Mouse (Mus musculus): Measurements from ENCODE around the gene Dgkb. TPM values are rescaled to one million over a fixed set of nuclear protein-coding genes. Genes with fewer than 3 reads are reported as not detected.

The Dgkb gene
- polyA plus RNA-seq, 1 experiment, result 0.18 TPM

DNA sequence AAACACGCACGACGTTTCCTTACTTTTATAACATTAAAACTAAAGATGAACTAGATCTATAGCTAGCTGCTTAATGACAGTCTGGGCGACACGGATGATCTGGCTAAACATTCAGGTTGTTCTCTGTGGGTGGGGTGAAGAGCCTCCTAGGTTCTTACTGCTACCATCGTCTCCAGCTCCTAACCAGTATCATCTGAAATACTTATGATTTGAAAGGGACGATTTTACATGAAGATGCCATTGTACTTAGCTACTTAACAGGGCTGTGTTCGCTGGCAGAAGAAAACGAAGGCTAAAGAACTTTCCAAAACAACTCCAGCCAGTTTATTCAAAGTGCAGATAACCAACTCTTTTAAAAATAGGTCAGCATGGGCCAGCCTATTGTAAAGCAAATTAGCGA, 63.9 kb downstream of the Dgkb start:
- TF ChIP-seq POLR2A (IDR thresholded peaks at IDR 0.05; ENCODE audit: low read depth, low read length) (no peak), CTCF (IDR thresholded peaks at IDR 0.05; ENCODE audit: borderline replicate concordance, insufficient read depth, low read length) (no peak)
- Histone ChIP-seq H3K4me3 (ENCODE audit: insufficient read depth, low read length) (no peak overlapping the region), H3K27ac (ENCODE audit: insufficient read depth, low read length) (no peak overlapping the region), H3K4me1 (ENCODE audit: control insufficient read depth, insufficient read depth, low read length) (no peaks in the 10 kb centered on the region; the same call in 1 of the 2 replicates)

DNA sequence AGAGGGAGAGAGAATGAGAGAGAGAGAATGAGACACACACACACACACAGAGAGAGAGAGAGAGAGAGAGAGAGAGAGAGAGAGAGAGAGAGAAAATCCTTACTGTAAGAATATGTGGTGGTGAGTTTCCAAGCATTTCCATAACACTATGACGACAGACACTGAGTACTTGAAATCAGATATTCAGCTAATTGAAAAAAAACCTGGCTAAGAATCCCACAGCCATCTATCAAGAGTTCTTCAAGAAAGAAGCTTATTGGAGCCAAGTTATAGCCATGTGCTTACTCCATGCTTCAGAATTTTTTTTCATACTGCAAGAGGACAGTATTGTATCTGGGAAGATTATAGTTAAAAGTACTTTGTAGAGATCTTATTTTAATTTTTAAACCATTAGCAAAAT, 65.3 kb downstream of the Dgkb start:
- Histone ChIP-seq H3K4me1 (ENCODE audit: control insufficient read depth, insufficient read depth, low read length) (no peaks in the 10 kb centered on the region; the same call in 1 of the 2 replicates), H3K4me3 (ENCODE audit: insufficient read depth, low read length) (no peak overlapping the region), H3K27ac (ENCODE audit: insufficient read depth, low read length) (no peak overlapping the region)
- TF ChIP-seq CTCF (IDR thresholded peaks at IDR 0.05; ENCODE audit: borderline replicate concordance, insufficient read depth, low read length), result no peak
- no peak for TF ChIP-seq POLR2A (IDR thresholded peaks at IDR 0.05; ENCODE audit: low read depth, low read length)

DNA sequence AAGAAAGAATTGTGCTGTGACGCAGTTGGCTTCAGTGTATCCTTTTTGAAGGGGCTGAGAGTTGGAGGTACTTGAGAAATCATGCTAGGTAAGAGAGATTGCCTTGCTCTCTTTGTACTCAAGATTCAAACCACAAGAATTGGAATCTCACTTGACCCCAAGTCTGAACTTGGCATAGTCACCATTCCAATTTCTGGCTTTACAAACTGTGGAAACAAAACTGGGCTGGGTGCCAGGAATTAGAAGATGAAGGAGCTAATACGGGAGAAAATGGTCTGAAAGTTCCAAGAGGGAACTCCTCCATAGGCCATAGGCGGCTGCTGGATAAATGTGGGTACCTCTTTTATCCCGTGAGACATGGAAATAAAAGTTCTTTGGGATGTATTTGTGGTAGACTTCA, 66.3 kb downstream of the Dgkb start:
- no peak for TF ChIP-seq POLR2A (IDR thresholded peaks at IDR 0.05; ENCODE audit: low read depth, low read length)
- no peak for TF ChIP-seq CTCF (IDR thresholded peaks at IDR 0.05; ENCODE audit: borderline replicate concordance, insufficient read depth, low read length)
- Histone ChIP-seq H3K4me3 (ENCODE audit: insufficient read depth, low read length) (no peak overlapping the region), H3K27ac (ENCODE audit: insufficient read depth, low read length) (no peak overlapping the region), H3K4me1 (ENCODE audit: control insufficient read depth, insufficient read depth, low read length) (no peaks in the 10 kb centered on the region; the same call in 1 of the 2 replicates)

DNA sequence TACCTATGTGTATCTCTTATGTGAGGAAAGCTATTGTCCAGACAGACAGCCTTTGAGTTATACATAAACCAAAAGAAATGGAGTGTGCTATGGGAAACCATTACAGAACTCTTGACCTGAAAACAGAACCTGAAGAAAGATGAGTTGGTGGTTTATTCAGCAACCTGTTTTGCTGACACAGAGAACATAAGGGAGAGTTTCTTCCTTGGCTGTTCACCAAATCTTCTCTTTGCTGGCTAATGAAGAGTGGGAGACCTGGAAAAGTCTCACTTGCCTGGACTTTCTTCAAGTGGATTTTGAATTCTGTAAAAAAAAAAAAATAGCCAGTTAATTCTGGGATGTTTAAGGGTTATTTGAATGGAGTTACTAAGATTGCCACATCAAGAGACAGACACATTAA, 71.1 kb downstream of the Dgkb start:
- no peak overlapping the region for H3K4me3 ChIP-seq (ENCODE audit: insufficient read depth, low read length)
- TF ChIP-seq POLR2A (IDR thresholded peaks at IDR 0.05; ENCODE audit: low read depth, low read length), result no peak
- no peak for TF ChIP-seq CTCF (IDR thresholded peaks at IDR 0.05; ENCODE audit: borderline replicate concordance, insufficient read depth, low read length)
- H3K4me1 ChIP-seq (ENCODE audit: control insufficient read depth, insufficient read depth, low read length), result no peaks in the 10 kb centered on the region
- H3K27ac ChIP-seq (ENCODE audit: insufficient read depth, low read length), result no peak overlapping the region

DNA sequence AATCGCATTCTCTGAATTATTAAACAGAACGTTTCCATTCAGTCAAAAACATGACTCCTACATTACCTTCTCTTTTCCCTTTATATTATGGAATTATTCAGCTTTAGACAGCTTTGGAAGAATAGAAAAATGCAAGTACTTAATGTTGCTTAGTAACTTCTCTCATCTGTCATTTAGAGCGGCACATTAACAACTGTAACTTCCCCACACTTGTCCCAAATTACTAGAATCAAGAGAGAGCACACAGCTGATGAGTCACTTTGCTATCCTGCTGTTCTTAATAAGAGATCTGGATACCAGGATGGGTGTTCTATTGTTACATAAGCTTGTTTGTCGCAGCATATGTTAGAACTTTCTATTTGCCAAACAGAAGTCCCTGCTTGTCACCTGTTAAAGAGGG, 71.9 kb downstream of the Dgkb start:
- H3K4me3 ChIP-seq (ENCODE audit: insufficient read depth, low read length), result no peak overlapping the region
- H3K4me1 ChIP-seq (ENCODE audit: control insufficient read depth, insufficient read depth, low read length), result no peaks in the 10 kb centered on the region
- TF ChIP-seq CTCF (IDR thresholded peaks at IDR 0.05; ENCODE audit: borderline replicate concordance, insufficient read depth, low read length) (no peak), POLR2A (IDR thresholded peaks at IDR 0.05; ENCODE audit: low read depth, low read length) (no peak)
- no peak overlapping the region for H3K27ac ChIP-seq (ENCODE audit: insufficient read depth, low read length)

DNA sequence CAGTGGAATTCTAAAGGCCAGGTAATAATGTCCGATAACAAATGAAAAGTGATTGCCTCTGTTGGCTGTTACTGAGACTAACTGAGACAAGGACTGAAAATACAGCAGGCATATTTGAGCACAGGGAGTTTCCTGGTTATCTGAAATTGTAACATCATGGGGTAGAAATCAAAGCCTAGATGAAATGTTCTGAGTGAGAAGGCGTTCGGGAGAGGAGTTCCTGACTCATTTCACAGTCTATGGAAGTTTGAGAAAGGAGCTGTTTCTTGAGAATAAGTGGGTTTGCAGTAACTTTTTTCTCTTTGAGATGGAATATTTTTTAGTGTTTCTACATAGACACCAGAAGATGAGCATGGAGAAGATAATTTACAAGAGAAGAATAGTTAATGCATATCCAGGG, 73.8 kb downstream of the Dgkb start:
- H3K27ac ChIP-seq (ENCODE audit: insufficient read depth, low read length), result no peak overlapping the region
- H3K4me1 ChIP-seq (ENCODE audit: control insufficient read depth, insufficient read depth, low read length), result no peaks in the 10 kb centered on the region
- H3K4me3 ChIP-seq (ENCODE audit: insufficient read depth, low read length), result no peak overlapping the region
- TF ChIP-seq CTCF (IDR thresholded peaks at IDR 0.05; ENCODE audit: borderline replicate concordance, insufficient read depth, low read length), result no peak
- TF ChIP-seq POLR2A (IDR thresholded peaks at IDR 0.05; ENCODE audit: low read depth, low read length), result no peak

DNA sequence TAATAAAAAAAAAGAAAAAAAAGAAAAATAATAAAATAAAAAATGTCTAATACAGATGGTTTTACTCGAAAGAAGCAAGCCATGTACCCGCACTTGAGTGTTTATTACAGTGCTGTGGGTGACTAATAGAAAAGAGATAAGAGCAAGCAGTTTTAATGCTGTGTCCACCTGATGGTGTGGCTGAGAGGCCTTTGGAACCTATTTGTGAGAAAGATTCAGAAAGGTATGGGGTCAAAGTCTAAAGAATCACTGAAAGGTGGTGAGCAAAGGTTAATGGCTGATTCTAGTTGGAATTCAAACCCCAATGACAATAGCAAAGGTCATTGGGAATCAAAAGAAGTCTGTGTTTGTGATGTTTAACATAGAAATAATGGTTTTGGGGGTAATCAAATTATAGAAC, 124.6 kb downstream of the Dgkb start:
- H3K4me1 ChIP-seq (ENCODE audit: control insufficient read depth, insufficient read depth, low read length), result no peaks in the 10 kb centered on the region
- no peak overlapping the region for H3K27ac ChIP-seq (ENCODE audit: insufficient read depth, low read length)
- no peak overlapping the region for H3K4me3 ChIP-seq (ENCODE audit: insufficient read depth, low read length)
- TF ChIP-seq POLR2A (IDR thresholded peaks at IDR 0.05; ENCODE audit: low read depth, low read length) (no peak), CTCF (IDR thresholded peaks at IDR 0.05; ENCODE audit: borderline replicate concordance, insufficient read depth, low read length) (no peak)

DNA sequence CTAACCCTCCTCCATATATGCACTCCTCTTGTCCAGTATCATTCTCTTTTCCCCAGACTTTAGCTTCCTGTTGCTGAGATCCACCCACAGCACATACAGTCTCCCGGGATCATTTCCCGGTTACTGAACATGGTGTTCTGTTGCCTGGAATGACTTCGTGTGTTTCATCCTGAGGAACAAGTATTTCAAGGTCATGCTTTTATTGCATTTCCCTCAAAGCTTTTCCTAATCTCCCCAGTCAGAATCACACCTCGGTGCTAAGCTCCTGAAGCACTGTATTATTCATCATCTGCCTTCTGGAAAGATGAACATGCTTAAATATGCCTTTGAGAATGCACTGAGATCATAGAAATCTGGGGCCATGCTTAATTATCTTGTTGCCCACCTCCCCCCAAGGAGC, 138.7 kb downstream of the Dgkb start:
- no peaks in the 10 kb centered on the region for H3K4me1 ChIP-seq (ENCODE audit: control insufficient read depth, insufficient read depth, low read length)
- H3K27ac ChIP-seq (ENCODE audit: insufficient read depth, low read length), result no peak overlapping the region
- TF ChIP-seq CTCF (IDR thresholded peaks at IDR 0.05; ENCODE audit: borderline replicate concordance, insufficient read depth, low read length) (no peak), POLR2A (IDR thresholded peaks at IDR 0.05; ENCODE audit: low read depth, low read length) (no peak)
- H3K4me3 ChIP-seq (ENCODE audit: insufficient read depth, low read length), result no peak overlapping the region

DNA sequence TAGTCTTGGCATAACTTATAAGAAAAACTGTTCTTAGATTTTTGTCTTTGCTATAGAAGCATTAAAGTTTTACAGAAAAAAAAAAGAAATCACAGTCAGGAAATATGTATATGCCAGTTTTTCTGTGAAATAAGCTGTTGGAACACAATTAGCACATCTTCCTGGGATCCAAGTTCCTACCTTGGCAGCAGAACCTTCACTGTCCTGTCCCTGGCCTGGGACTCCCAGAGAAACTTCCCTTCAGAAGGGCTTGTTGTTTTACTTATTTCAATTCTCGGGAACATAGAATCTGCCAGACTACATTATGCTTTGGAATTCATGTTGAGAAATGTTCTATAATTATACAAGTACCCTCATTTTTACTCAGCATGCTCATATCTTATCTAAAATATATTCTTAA, 154.0 kb downstream of the Dgkb start:
- no peak overlapping the region for H3K27ac ChIP-seq (ENCODE audit: insufficient read depth, low read length)
- no peak overlapping the region for H3K4me3 ChIP-seq (ENCODE audit: insufficient read depth, low read length)
- no peak for TF ChIP-seq POLR2A (IDR thresholded peaks at IDR 0.05; ENCODE audit: low read depth, low read length)
- no peak for TF ChIP-seq CTCF (IDR thresholded peaks at IDR 0.05; ENCODE audit: borderline replicate concordance, insufficient read depth, low read length)
- H3K4me1 ChIP-seq (ENCODE audit: control insufficient read depth, insufficient read depth, low read length), result no peaks in the 10 kb centered on the region

DNA sequence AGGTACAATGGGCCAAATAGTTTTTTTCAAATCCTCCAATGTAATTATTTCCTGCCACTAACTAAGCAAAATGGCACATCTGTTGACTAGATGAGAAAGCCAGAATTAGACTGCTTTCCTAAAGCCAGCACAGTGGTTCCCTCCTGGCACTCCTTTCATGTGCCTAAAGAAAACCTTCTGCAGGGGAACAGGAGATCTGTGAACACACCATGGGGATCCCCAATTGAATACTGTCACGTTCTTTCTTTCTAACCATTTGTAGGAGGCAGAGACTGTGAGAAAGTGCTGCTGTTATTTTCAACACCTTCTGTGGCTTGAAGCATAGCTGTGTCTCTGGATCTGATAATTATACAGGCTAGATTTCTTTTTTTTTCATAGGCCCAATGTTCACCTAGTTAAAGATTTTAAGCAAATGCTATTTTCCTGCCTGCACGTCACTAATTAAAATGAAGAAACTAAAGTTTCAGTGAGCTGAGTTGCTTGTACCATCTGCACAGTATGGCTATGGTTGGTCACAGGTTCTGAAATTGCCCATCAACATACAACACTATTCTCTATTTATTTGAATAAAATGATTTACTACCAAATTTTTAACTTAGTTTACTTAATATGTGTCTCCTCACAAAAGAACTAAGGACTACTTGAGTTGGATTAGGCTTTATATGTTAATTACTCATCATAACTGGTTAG, 161.1 kb downstream of the Dgkb start:
- TF ChIP-seq POLR2A (IDR thresholded peaks at IDR 0.05; ENCODE audit: low read depth, low read length), result no peak
- TF ChIP-seq CTCF (IDR thresholded peaks at IDR 0.05; ENCODE audit: borderline replicate concordance, insufficient read depth, low read length), result no peak
- Histone ChIP-seq H3K4me3 (ENCODE audit: insufficient read depth, low read length) (no peak overlapping the region), H3K4me1 (ENCODE audit: control insufficient read depth, insufficient read depth, low read length) (no peaks in the 10 kb centered on the region), H3K27ac (ENCODE audit: insufficient read depth, low read length) (no peak overlapping the region)
